Mouse (Mus musculus): Measurements from ENCODE around the gene Col23a1.

The Col23a1 gene

GRCm38 (mm10) chr11:51551253-51551652, 261.5 kb downstream of the Col23a1 start:
- peak; percentile 41 for DNase-seq

- DNase-seq = no peak
These were observed 262.4 kb downstream of the Col23a1 start for GRCm38 (mm10) chr11:51552091-51552490.

DNA sequence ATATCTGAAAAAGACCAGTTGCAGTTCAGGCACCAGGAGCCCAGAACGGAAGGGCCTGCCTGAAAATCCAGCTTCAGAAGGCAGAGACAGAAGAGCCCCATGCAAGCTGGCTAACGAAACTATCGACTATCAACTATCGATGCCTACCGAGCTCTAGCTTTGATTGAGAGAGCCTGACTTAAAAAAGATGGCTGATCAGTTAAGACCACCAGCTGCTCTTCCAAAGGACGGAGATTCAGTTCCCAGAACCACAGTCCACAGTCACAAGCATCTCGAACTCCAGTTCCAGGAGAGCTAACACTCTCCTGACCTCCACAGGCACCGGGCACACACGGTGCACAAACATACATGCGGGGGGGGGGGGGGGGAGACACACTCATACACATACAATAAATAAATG, 264.9 kb downstream of the Col23a1 start:
- DNase-seq = no peak

DNA sequence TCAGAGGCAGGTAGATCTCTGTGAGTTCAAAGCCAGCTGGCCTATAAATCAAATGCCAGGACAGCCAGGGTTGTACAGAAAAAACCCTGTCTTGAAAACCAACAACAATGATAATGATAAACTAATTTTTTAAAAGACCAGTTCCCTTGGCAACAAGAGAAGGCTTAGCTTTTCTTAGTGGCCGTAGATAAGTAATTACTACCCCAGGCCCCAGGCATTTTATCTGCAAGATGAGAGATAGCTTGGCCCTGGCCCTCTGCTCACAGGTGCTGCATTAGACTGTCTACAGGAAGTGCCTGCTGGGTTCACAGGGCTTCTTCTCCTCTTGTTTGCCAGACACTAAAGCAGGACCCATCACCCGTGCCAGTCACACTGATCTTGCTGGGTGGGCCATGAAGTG, 265.3 kb downstream of the Col23a1 start:
- DNase-seq = no peak

DNA sequence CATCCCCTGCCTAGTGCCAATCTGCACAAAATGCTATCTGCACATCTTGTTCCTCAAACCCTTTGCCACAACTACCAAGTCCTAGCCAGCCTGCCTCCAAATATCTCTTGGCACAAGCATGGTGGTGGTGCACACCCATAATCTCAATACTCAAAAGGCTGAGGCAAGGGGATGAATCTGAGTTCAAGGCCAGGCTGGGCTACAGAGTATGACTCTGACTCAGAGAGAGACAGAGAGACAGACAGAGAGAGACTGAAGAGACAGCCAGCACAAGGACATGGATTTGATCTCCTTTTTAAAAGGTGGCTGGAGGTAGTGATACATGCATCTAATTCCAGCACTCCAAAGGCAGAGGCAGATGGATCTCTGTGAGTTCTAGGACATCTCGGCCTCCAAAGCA, 273.6 kb downstream of the Col23a1 start:
- DNase-seq = no peak

DNA sequence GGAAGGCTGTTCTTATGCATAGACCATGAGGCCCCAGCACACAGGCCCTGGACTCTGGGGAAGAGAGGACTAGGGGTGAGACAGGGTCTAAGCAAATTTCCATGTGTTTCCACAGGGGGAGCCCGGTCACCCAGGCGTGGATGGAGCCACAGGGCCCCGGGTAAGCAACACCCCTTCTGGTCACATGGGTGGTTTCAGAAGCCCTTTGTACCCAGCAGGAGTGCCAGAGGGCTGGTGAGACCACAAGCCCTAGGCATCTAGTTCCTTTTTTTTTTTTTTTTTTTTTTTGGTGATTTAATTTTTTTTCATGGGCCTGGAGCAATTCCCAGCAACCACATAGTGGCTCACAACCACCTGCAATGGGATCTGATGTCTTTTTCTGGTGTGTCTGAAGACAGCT, 275.3 kb downstream of the Col23a1 start:
- no peak for DNase-seq

- DNase-seq = no peak
These were observed 276.2 kb downstream of the Col23a1 start for GRCm38 (mm10) chr11:51565951-51566350.

DNA sequence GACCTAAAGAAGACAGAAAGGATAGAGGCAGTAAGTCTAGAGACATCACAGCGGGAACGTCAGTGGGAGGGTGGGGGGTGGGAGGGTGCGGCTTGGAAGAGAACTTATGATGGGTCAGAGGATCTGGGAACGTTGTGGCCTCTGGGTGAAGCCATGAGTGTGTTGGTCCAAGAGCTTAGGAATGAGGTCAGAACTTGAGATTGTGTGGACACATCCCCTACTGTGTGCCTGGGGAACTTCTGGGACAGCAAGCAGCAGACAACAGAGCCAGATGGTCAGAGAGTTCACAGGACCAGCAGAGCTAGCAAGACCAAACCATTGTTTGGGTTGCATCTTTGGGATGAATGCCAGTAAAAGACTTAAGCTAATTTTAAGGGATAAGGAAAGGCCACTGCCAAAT, 279.1 kb downstream of the Col23a1 start:
- DNase-seq = no peak

- DNase-seq = no peak
These were observed 286.7 kb downstream of the Col23a1 start for GRCm38 (mm10) chr11:51576454-51576853.

- no peak for DNase-seq
These were observed 287.9 kb downstream of the Col23a1 start for GRCm38 (mm10) chr11:51577587-51577986.

GRCm38 (mm10) chr11:51579024-51579423, 289.3 kb downstream of the Col23a1 start:
- no peak for DNase-seq

DNA sequence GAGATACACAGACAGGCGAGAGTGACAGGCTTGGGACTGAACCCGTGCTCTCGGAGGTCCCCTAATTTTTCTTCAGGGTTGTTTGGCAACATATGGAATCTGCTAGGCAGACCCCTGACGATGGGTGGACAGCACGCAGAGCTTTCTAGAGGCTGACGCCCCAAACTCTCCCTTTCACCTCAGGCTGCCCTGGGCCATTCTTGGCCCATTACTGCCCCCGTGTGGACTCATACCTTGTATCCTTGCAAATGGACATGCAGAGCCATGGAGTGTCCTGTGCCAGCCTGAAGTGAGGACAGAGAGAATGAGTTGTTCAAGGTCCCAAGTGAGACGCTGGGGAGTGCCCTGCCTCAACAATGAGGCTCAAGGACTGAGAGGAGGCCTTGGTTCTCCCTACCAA, 293.0 kb downstream of the Col23a1 start:
- peak; percentile 85 for DNase-seq

DNA sequence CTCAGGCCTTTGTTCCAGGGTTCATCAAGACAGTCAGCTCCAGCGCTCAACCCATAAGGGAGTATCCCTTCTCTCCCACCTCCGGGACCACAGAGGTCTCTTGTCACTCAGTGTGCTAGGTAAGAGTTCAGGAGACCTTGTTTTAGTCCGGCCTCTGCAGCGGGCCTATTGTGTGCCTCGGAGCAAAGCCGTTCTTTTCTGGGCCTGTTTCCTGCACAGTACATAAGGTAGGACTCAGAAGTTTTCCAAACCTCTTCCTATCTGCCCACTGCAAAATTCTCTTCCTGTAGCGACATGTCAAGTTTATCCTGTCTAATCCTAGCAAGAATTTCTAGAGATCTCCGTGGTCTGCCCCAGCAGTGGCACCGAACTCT, 294.3 kb downstream of the Col23a1 start:
- DNase-seq = no peak

DNA sequence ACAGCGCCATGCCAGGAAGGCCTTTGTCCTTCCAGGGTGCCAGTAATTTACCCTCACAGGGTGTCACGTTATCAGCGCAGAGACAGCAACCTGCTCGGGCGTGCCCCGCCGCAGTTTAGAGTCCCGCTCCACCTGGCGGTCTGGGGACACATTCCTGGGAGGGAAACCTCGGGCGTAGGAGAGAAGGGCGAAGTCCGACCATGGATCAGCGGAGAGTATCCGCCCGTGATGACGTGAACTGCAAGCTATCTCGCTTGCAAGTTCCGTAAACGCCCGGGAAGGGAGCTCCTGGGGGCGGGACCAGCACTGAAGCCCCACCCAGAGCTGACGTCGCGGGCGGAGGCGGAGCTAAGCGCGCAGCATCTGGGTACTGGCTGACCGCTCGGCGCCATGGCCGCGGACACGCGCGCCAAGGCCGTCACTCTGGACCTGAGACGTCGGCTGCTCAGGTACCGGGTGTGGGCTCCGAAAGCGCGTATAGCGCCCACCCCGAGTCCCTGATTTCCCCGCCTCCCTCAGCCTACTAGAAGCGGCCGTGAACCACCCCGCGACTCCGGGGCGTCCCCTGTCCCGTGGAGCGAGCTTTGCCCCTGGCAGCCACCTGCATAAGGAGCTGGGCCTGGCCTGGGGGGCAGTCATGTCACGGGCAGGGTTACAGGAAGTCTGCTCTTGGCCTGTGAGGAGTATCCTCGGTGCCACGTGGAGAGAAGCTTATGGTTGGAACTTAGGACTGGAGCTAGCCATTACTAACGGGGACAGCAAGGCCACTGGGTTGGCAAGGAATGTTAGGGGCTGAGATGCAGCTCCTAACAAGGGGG, 294.9 kb downstream of the Col23a1 start, which contains the start of gene Phykpl:
Phykpl (plus strand) TSS at position 327 of the 818 bp plus-strand sequence.
- DNase-seq = peak; percentile 99

DNA sequence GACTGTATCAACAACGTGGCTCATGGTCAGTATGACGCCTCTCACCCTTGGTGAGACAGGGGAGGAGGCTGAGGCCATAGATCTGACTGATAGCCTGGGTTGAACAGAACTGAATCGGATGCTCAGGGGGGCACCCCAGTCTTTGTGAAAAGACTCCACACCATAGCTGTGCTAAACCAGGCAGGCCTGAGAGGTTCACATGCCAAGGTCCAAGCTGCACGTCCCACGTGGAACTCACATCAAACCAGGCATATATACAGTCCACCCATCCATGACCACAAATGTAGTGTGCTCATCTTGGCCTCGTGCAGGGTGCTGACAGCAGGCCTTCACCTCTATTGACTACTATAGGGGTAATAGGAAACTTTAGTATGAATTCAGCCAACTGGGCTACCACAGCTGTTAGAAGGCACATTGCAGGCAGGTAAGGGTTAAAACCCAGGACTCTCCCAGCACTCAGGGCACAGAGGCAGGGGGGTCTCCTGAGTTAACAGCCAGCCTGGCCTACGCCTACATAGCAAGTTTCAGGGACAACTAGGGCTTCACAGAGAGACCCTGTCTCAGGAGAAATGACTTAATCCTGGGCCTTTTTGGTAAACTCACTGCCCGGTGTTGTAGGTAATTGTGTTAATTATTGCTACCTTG, 296.0 kb downstream of the Col23a1 start:
- DNase-seq = no peak

DNA sequence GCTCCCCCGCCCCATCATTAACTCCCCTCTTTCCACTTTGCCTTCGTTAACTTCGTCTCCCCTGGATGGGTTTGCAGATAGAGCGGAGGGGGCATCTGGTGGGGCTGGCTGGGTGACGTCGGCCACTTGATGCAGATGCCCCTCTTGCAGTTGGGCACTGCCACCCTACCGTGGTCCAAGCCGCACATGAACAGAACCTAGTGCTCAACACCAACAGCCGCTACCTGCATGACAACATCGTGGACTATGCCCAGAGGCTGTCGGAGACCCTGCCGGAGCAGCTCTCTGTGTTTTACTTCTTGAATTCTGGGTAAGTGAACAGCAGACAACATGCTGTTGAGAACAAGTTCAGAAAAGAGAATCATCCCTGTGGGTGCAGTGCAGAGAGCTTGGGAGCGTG, 296.7 kb downstream of the Col23a1 start:
- DNase-seq = no peak

- DNase-seq = no peak
These were observed 297.3 kb downstream of the Col23a1 start for GRCm38 (mm10) chr11:51587059-51587458.

DNA sequence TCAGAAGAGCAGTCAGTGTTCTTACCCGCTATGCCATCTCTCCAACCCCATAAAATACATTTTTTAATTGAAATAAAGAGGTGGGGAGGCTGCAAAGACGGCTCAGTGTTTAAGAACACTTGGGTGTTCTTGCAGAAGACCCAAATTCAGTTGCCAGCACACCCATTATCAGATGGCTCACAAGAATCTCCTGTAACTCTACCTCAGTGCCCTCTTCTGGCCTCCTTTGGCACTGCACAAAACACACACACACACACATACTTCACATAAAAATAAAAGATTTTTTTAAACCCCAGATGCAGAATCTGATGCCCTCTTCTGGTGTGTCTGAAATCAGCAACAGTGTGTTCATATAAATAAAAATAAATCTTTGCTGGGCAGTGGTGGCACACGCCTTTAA, 299.1 kb downstream of the Col23a1 start:
- DNase-seq = no peak

- DNase-seq = no peak
These were observed 300.3 kb downstream of the Col23a1 start for GRCm38 (mm10) chr11:51590002-51590401.

DNA sequence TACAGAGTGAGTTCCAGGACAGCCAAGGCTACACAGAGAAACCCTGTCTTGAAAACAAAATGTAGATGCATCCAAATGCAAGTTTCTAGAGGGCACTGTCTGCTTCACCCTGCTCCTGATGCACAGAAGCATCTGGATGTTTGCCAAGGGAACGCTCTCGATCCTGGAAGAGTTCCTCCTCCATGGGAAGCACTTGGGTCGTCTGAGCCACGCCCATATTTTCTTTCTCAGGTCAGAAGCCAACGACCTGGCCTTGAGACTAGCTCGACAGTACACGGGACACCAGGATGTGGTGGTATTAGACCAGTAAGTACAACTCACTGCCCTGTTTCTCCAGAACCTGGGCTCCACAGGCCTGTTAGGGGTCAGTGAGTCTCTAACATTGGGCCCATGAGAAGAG, 301.4 kb downstream of the Col23a1 start:
- DNase-seq = peak; percentile 38

- DNase-seq = no peak
These were observed 302.2 kb downstream of the Col23a1 start for GRCm38 (mm10) chr11:51591915-51592314.

DNA sequence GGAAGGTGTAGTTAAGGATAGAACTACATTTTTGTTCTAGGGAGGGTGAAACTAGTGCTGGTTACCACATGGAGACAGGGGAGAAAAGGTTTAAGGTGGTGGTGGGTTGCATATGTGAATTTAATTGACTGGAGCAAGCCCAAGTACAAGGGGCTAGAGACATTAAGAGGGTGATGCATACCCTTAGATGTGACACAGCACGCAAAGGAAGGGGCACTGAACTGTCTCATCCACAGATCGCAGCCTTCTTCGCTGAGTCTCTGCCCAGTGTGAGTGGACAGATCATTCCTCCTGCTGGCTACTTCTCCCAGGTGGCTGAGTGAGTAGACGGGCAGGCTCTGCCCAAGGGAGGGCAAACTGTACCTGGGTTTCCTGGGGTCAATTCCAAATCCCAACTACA, 303.6 kb downstream of the Col23a1 start:
- no peak for DNase-seq

GRCm38 (mm10) chr11:51593849-51594248, 304.1 kb downstream of the Col23a1 start:
- DNase-seq = no peak

GRCm38 (mm10) chr11:51594715-51595350, 305.1 kb downstream of the Col23a1 start:
- DNase-seq = no peak
